Mouse (Mus musculus): Measurements from ENCODE around the gene Hnrnpa1. TPM values are rescaled to one million over a fixed set of nuclear protein-coding genes. Genes with fewer than 3 reads are reported as not detected.

Gene Hnrnpa1
- polyA plus RNA-seq, 1 experiment, result 6.0 TPM

DNA sequence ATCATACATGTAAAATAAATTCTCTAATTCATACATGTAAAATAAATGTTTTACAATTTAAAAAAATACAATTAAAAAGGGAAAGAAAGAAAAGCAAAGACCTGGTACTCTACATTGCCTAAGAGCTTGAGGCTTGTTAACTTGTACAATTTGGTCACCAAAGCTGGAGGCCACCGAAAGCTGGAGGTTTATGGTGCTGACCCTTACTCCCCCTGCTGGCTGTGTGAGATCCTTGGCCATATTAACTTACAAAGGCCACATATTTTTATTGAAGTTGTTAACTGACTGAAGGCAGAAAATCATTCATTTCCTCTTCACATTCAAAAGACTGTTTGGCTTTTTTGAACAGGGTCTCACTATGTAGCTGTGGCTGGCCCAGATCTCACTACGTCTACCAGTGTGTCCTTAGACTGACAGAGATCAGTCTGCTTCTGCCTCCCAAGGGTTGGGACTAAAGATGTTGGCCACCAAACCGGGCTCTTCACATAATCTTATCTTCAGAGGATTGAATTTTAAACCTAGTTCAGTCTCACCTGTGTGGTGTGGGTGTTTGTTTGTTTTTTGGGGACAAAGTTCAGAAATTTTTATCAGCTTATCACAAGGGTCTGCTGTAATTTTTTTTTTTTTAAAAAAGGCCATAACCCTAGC lies 40.7 kb downstream of the Hnrnpa1 start:
- H3K9me3 ChIP-seq (ENCODE audit: control insufficient read depth, low read length), result no peaks in the 10 kb centered on the region

GRCm38 (mm10) chr15:103281465-103282205 lies 41.4 kb downstream of the Hnrnpa1 start:
- no peaks in the 10 kb centered on the region for H3K27me3 ChIP-seq (ENCODE audit: control insufficient read depth)
- H3K4me3 ChIP-seq (replicated peaks), result no peak overlapping the region
- no peaks in the 10 kb centered on the region for H3K9me3 ChIP-seq (ENCODE audit: control insufficient read depth, low read length)
- peaks cover 81% of the 10 kb centered on the region for H3K36me3 ChIP-seq (ENCODE audit: control insufficient read depth)
- H3K4me1 ChIP-seq (ENCODE audit: control insufficient read depth), result peaks cover 67% of the 10 kb centered on the region
- TF ChIP-seq GATA1 (IDR thresholded peaks at IDR 0.05; ENCODE audit: low read length), result no peak
- TF ChIP-seq TAL1 (IDR thresholded peaks at IDR 0.05; ENCODE audit: low read length), result no peak

More for the DNA sequence above, 40.7 kb downstream of the Hnrnpa1 start:
- H3K4me1 ChIP-seq (ENCODE audit: control insufficient read depth), result peaks cover 68% of the 10 kb centered on the region
- no peak overlapping the region for H3K4me3 ChIP-seq (replicated peaks)
- no peaks in the 10 kb centered on the region for H3K27me3 ChIP-seq (ENCODE audit: control insufficient read depth)
- peaks cover 80% of the 10 kb centered on the region for H3K36me3 ChIP-seq (ENCODE audit: control insufficient read depth)
- TF ChIP-seq TAL1 (IDR thresholded peaks at IDR 0.05; ENCODE audit: low read length), result no peak
- no peak for TF ChIP-seq GATA1 (IDR thresholded peaks at IDR 0.05; ENCODE audit: low read length)

DNA sequence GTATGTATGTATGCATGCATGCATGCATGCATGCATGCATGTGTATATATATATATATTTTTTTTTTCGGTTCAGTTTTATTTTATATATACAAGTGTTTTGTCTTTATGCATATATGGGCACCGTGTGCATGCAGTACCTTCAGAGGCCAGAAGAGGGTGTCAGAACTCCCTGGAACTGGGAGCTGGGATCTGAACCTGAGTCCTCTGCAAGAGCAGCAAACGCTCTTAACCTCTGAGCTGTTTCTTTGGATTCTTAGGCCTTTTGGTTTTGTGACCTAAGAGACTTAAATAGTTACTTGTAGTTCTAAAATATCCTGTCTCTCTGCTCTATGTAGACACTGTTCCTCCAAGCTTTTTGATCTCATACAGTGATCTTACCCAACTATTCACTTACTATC lies 43.8 kb downstream of the Hnrnpa1 start:
- H3K4me3 ChIP-seq (replicated peaks), result no peak overlapping the region
- no peaks in the 10 kb centered on the region for H3K27me3 ChIP-seq (ENCODE audit: control insufficient read depth)
- peaks cover 82% of the 10 kb centered on the region for H3K36me3 ChIP-seq (ENCODE audit: control insufficient read depth)
- TF ChIP-seq GATA1 (IDR thresholded peaks at IDR 0.05; ENCODE audit: low read length) (no peak), TAL1 (IDR thresholded peaks at IDR 0.05; ENCODE audit: low read length) (no peak)
- no peaks in the 10 kb centered on the region for H3K9me3 ChIP-seq (ENCODE audit: control insufficient read depth, low read length)
- peaks cover 46% of the 10 kb centered on the region for H3K4me1 ChIP-seq (ENCODE audit: control insufficient read depth)

GRCm38 (mm10) chr15:103284647-103285046 lies 44.4 kb downstream of the Hnrnpa1 start:
- Histone ChIP-seq H3K4me1 (ENCODE audit: control insufficient read depth) (peaks cover 42% of the 10 kb centered on the region), H3K4me3 (replicated peaks) (no peak overlapping the region), H3K27me3 (ENCODE audit: control insufficient read depth) (no peaks in the 10 kb centered on the region), H3K9me3 (ENCODE audit: control insufficient read depth, low read length) (no peaks in the 10 kb centered on the region), H3K36me3 (ENCODE audit: control insufficient read depth) (peaks cover 83% of the 10 kb centered on the region)
- TF ChIP-seq TAL1 (IDR thresholded peaks at IDR 0.05; ENCODE audit: low read length) (no peak), GATA1 (IDR thresholded peaks at IDR 0.05; ENCODE audit: low read length) (no peak)

- no peak for TF ChIP-seq TAL1 (IDR thresholded peaks at IDR 0.05; ENCODE audit: low read length)
- TF ChIP-seq GATA1 (IDR thresholded peaks at IDR 0.05; ENCODE audit: low read length), result no peak
- H3K4me1 ChIP-seq (ENCODE audit: control insufficient read depth), result peaks cover 29% of the 10 kb centered on the region
- H3K4me3 ChIP-seq (replicated peaks), result no peak overlapping the region
- H3K27me3 ChIP-seq (ENCODE audit: control insufficient read depth), result no peaks in the 10 kb centered on the region
- H3K9me3 ChIP-seq (ENCODE audit: control insufficient read depth, low read length), result no peaks in the 10 kb centered on the region
- H3K36me3 ChIP-seq (ENCODE audit: control insufficient read depth), result peaks cover 86% of the 10 kb centered on the region
Measured at GRCm38 (mm10) chr15:103285778-103286417, 45.7 kb downstream of the Hnrnpa1 start.

- no peak overlapping the region for H3K4me3 ChIP-seq (replicated peaks)
- H3K9me3 ChIP-seq (ENCODE audit: control insufficient read depth, low read length), result no peaks in the 10 kb centered on the region
- H3K27me3 ChIP-seq (ENCODE audit: control insufficient read depth), result no peaks in the 10 kb centered on the region
- peaks cover 13% of the 10 kb centered on the region for H3K4me1 ChIP-seq (ENCODE audit: control insufficient read depth)
- peaks cover 96% of the 10 kb centered on the region for H3K36me3 ChIP-seq (ENCODE audit: control insufficient read depth)
- no peak for TF ChIP-seq TAL1 (IDR thresholded peaks at IDR 0.05; ENCODE audit: low read length)
- no peak for TF ChIP-seq GATA1 (IDR thresholded peaks at IDR 0.05; ENCODE audit: low read length)
Measured at GRCm38 (mm10) chr15:103289600-103289999, 49.4 kb downstream of the Hnrnpa1 start.

GRCm38 (mm10) chr15:103290417-103290816 lies 50.2 kb downstream of the Hnrnpa1 start:
- no peak for TF ChIP-seq GATA1 (IDR thresholded peaks at IDR 0.05; ENCODE audit: low read length)
- no peak for TF ChIP-seq TAL1 (IDR thresholded peaks at IDR 0.05; ENCODE audit: low read length)
- no peaks in the 10 kb centered on the region for H3K27me3 ChIP-seq (ENCODE audit: control insufficient read depth)
- H3K9me3 ChIP-seq (ENCODE audit: control insufficient read depth, low read length), result no peaks in the 10 kb centered on the region
- no peak overlapping the region for H3K4me3 ChIP-seq (replicated peaks)
- H3K36me3 ChIP-seq (ENCODE audit: control insufficient read depth), result peaks cover 94% of the 10 kb centered on the region
- peaks cover 7% of the 10 kb centered on the region for H3K4me1 ChIP-seq (ENCODE audit: control insufficient read depth)

DNA sequence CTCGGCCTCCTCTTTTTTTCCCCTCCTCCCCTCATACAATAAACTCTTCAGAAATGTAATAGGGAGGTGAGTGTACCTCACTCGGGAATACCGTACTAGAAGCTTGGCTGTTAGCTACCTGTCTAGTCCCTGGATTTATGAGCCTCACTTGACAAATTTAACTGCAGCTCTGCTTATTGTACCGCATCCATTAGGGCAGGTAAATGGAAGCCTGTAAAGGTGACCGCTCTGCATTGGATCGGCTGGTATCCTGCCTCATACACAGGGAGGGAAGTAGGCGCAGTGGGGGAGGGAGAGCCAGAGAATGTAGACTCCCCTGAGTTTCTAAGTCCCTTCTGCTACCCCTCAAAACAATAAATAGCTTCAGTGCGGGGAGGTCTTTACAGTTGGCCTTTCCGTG lies 50.6 kb downstream of the Hnrnpa1 start:
- no peaks in the 10 kb centered on the region for H3K9me3 ChIP-seq (ENCODE audit: control insufficient read depth, low read length)
- H3K4me1 ChIP-seq (ENCODE audit: control insufficient read depth), result peaks cover 3% of the 10 kb centered on the region
- TF ChIP-seq GATA1 (IDR thresholded peaks at IDR 0.05; ENCODE audit: low read length) (no peak), TAL1 (IDR thresholded peaks at IDR 0.05; ENCODE audit: low read length) (no peak)
- no peak overlapping the region for H3K4me3 ChIP-seq (replicated peaks)
- H3K27me3 ChIP-seq (ENCODE audit: control insufficient read depth), result no peaks in the 10 kb centered on the region
- peaks cover 94% of the 10 kb centered on the region for H3K36me3 ChIP-seq (ENCODE audit: control insufficient read depth)

- Histone ChIP-seq H3K27me3 (ENCODE audit: control insufficient read depth) (no peaks in the 10 kb centered on the region), H3K4me1 (ENCODE audit: control insufficient read depth) (peaks cover 2% of the 10 kb centered on the region), H3K36me3 (ENCODE audit: control insufficient read depth) (peaks cover 95% of the 10 kb centered on the region), H3K9me3 (ENCODE audit: control insufficient read depth, low read length) (no peaks in the 10 kb centered on the region), H3K4me3 (replicated peaks) (no peak overlapping the region)
- TF ChIP-seq TAL1 (IDR thresholded peaks at IDR 0.05; ENCODE audit: low read length) (no peak), GATA1 (IDR thresholded peaks at IDR 0.05; ENCODE audit: low read length) (no peak)
Measured at GRCm38 (mm10) chr15:103292673-103293345, 52.6 kb downstream of the Hnrnpa1 start.
